Mouse (Mus musculus) stomach, postnatal 0 days (tissue): ENCODE measurements around the gene Kmt2a.

ENCODE experiments used
- CTCF ChIP-seq: IDR thresholded peaks from 2 replicates; pipeline ENCODE4 v1.5.1; 2016; ENCODE audit warnings: antibody characterized with exemption, low read depth, mild to moderate bottlenecking, moderate library complexity
- EP300 ChIP-seq: optimal IDR thresholded peaks from 2 replicates; pipeline ENCODE3; 2016; ENCODE audit warnings: antibody characterized with exemption

DNA sequence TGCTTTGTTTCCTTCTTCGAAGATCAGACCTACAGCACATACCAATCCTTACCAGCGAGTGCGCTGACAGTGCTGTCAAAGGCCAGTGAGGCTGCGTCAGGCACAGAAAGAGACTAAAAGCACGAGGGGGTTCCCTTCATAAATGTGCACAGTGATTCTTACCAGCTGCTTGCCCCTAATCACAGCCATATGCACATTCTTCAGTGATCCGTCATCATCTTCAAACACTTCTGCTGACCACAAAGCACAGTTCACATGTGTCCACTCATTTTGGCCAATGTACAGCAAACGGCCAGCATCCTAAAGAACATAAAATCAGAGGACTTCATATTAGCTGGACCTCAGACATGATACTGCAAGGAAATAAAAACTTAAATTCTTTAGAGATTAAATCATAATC, 54.4 kb downstream of the Kmt2a start:
- TF ChIP-seq CTCF (no peak), EP300 (no peak)
